Mouse (Mus musculus) WW6 (cell line): ENCODE measurements at regions not wholly inside any gene's neighbourhood (a gene's known extent, or its start where the extent isn't known, plus 50 kb on each side); places are given as distances from the start of the nearest gene placed in this dataset.

ENCODE experiments used
- DNase-seq: peaks from one replicate; pipeline ENCODE4 v3.0.0-alpha.2; 2013; ENCODE audit warnings: low read depth, low spot score

GRCm38 (mm10) chr15:64520568-64520967 is 296.9 kb upstream of the Gm21798 start:
- DNase-seq = no peak

- no peak for DNase-seq
Measured at GRCm38 (mm10) chr15:64532260-64533120, 285.0 kb upstream of the Gm21798 start.

GRCm38 (mm10) chr15:64533169-64533795 is 284.2 kb upstream of the Gm21798 start:
- no peak for DNase-seq

- DNase-seq = no peak
Measured at GRCm38 (mm10) chr15:64534166-64534565, 283.3 kb upstream of the Gm21798 start.

- no peak for DNase-seq
Measured at GRCm38 (mm10) chr15:64535160-64535559, 282.3 kb upstream of the Gm21798 start.

GRCm38 (mm10) chr15:64541395-64541794 is 276.1 kb upstream of the Gm21798 start:
- no peak for DNase-seq

- no peak for DNase-seq
Measured at GRCm38 (mm10) chr15:64542250-64542901, 275.1 kb upstream of the Gm21798 start.

- no peak for DNase-seq
Measured at GRCm38 (mm10) chr15:64542908-64543307, 274.6 kb upstream of the Gm21798 start.

GRCm38 (mm10) chr15:64546035-64546434 is 271.5 kb upstream of the Gm21798 start:
- DNase-seq = no peak

- DNase-seq = no peak
Measured at GRCm38 (mm10) chr15:64557540-64557939, 260.0 kb upstream of the Gm21798 start.

GRCm38 (mm10) chr15:64558220-64558619 is 259.3 kb upstream of the Gm21798 start:
- no peak for DNase-seq

- DNase-seq = no peak
Measured at GRCm38 (mm10) chr15:64562431-64563111, 254.9 kb upstream of the Gm21798 start.

- no peak for DNase-seq
Measured at GRCm38 (mm10) chr15:64564703-64565102, 252.8 kb upstream of the Gm21798 start.

GRCm38 (mm10) chr15:64576891-64577535 is 240.5 kb upstream of the Gm21798 start:
- no peak for DNase-seq

- DNase-seq = no peak
Measured at GRCm38 (mm10) chr15:64578991-64579390, 238.5 kb upstream of the Gm21798 start.

- no peak for DNase-seq
Measured at GRCm38 (mm10) chr15:64580481-64580880, 237.0 kb upstream of the Gm21798 start.

GRCm38 (mm10) chr15:64581046-64581445 is 236.4 kb upstream of the Gm21798 start:
- no peak for DNase-seq

GRCm38 (mm10) chr15:64584129-64584528 is 233.4 kb upstream of the Gm21798 start:
- DNase-seq = no peak

GRCm38 (mm10) chr15:64586776-64587175 is 230.7 kb upstream of the Gm21798 start:
- no peak for DNase-seq

- DNase-seq = no peak
Measured at GRCm38 (mm10) chr15:64590092-64590881, 227.2 kb upstream of the Gm21798 start.

GRCm38 (mm10) chr15:64613503-64613902 is 204.0 kb upstream of the Gm21798 start:
- no peak for DNase-seq
